Mouse (Mus musculus): ENCODE measurements around the gene Prom2. TPM values are rescaled to one million over a fixed set of nuclear protein-coding genes. Genes with fewer than 3 reads are reported as not detected.

Prom2 gene
- total RNA-seq, 2 experiments from 2014 or later, result 0.07 TPM; not detected in 1

GRCm38 (mm10) chr2:127483001-127483400, 58.3 kb downstream of the Prom2 start:
- peak; percentile 24 for DNase-seq

GRCm38 (mm10) chr2:127482533-127482911, 58.7 kb downstream of the Prom2 start:
- peak; percentile 82 for DNase-seq

- peak; percentile 23 for DNase-seq
These were observed 59.3 kb downstream of the Prom2 start for GRCm38 (mm10) chr2:127481841-127482532.

- no peak for DNase-seq
These were observed 61.5 kb downstream of the Prom2 start for GRCm38 (mm10) chr2:127479763-127480162.

- DNase-seq, result no peak
These were observed 62.1 kb downstream of the Prom2 start for GRCm38 (mm10) chr2:127479210-127479609.

Other genes with a start within 250 kb of the Prom2 start
- 1 to 10 TPM; 3.3 to 3.7 TPM for gene Dusp2, start 205.3 kb downstream of the Prom2 start, total RNA-seq (2021)
- not detected for gene Astl, start 202.8 kb downstream of the Prom2 start, total RNA-seq (2021)
- gene Adra2b, start 178.3 kb downstream of the Prom2 start, total RNA-seq (2021), result under 1 TPM; 0.32 to 0.33 TPM
- gene Gpat2, start 116.3 kb downstream of the Prom2 start, total RNA-seq (2021), result under 1 TPM in 1 of 2 experiments, not detected in 1; 0.10 TPM
- gene Fahd2a, start 96.9 kb downstream of the Prom2 start, total RNA-seq (2021), result 10 to 100 TPM; 20.4 to 21.0 TPM
- 1 to 10 TPM; 1.3 TPM for gene Kcnip3, start 19.4 kb downstream of the Prom2 start, total RNA-seq (2021)
- 1 to 10 TPM; 1.0 to 1.1 TPM for gene Zfp661, start 45.6 kb upstream of the Prom2 start, total RNA-seq (2021)
- 100 to 1,000 TPM; 128 to 134 TPM for gene Mrps5, start 45.8 kb upstream of the Prom2 start, total RNA-seq (2021)
- 1 to 10 TPM; 1.2 to 2.7 TPM for gene Mal, start 115.2 kb upstream of the Prom2 start, total RNA-seq (2021)
- gene Mall, start 188.5 kb upstream of the Prom2 start, total RNA-seq (2021), result 10 to 100 TPM; 15.5 to 17.0 TPM
- gene Nphp1, start 247.4 kb upstream of the Prom2 start, total RNA-seq (2021), result 10 to 100 TPM; 13.9 to 14.2 TPM